Mouse (Mus musculus): ENCODE data around the gene Olfr1023. TPM values are rescaled to one million over a fixed set of nuclear protein-coding genes. Genes with fewer than 3 reads are reported as not detected.

Olfr1023 gene
- polyA plus RNA-seq, 1 experiment from 2014 or later: not detected

Other genes with a start within 250 kb of the Olfr1023 start
- not detected in 2 replicates for gene Olfr1002, start 234.9 kb upstream of the Olfr1023 start, polyA plus RNA-seq (2014; fragmentation: Nextera tagmentation; extraction: Ambion mirVana)
- gene Olfr154, start 221.2 kb upstream of the Olfr1023 start, polyA plus RNA-seq (2014; fragmentation: Nextera tagmentation; extraction: Ambion mirVana): not detected in 2 replicates
- gene Olfr1006, start 206.9 kb upstream of the Olfr1023 start, polyA plus RNA-seq (2014; fragmentation: Nextera tagmentation; extraction: Ambion mirVana): not detected in 2 replicates
- gene Olfr1008, start 196.2 kb upstream of the Olfr1023 start, polyA plus RNA-seq (2014; fragmentation: Nextera tagmentation; extraction: Ambion mirVana): not detected in 2 replicates
- gene Olfr1009, start 170.2 kb upstream of the Olfr1023 start, polyA plus RNA-seq (2014; fragmentation: Nextera tagmentation; extraction: Ambion mirVana): not detected in 2 replicates
- gene Olfr1012, start 122.9 kb upstream of the Olfr1023 start, polyA plus RNA-seq (2014; fragmentation: Nextera tagmentation; extraction: Ambion mirVana): not detected in 2 replicates
- not detected in 2 replicates for gene Olfr1013, start 118.5 kb upstream of the Olfr1023 start, polyA plus RNA-seq (2014; fragmentation: Nextera tagmentation; extraction: Ambion mirVana)
- gene Olfr1014, start 112.9 kb upstream of the Olfr1023 start, polyA plus RNA-seq (2014; fragmentation: Nextera tagmentation; extraction: Ambion mirVana): not detected in 2 replicates
- not detected in 2 replicates for gene Olfr1015, start 103.6 kb upstream of the Olfr1023 start, polyA plus RNA-seq (2014; fragmentation: Nextera tagmentation; extraction: Ambion mirVana)
- gene Olfr1016, start 83.1 kb upstream of the Olfr1023 start, polyA plus RNA-seq (2014; fragmentation: Nextera tagmentation; extraction: Ambion mirVana): not detected in 2 replicates
- not detected in 2 replicates for gene Olfr1018, start 67.2 kb upstream of the Olfr1023 start, polyA plus RNA-seq (2014; fragmentation: Nextera tagmentation; extraction: Ambion mirVana)
- gene Olfr1019, start 40.2 kb upstream of the Olfr1023 start, polyA plus RNA-seq (2014; fragmentation: Nextera tagmentation; extraction: Ambion mirVana): not detected in 2 replicates
- gene Olfr1020, start 38.6 kb upstream of the Olfr1023 start, polyA plus RNA-seq (2014; fragmentation: Nextera tagmentation; extraction: Ambion mirVana): not detected in 2 replicates
- gene Olfr1022, start 17.0 kb upstream of the Olfr1023 start, polyA plus RNA-seq (2014; fragmentation: Nextera tagmentation; extraction: Ambion mirVana): not detected in 2 replicates
- gene Olfr1024, start 19.4 kb downstream of the Olfr1023 start, polyA plus RNA-seq (2014; fragmentation: Nextera tagmentation; extraction: Ambion mirVana): not detected in 2 replicates
- gene Olfr1025-ps1, start 29.6 kb downstream of the Olfr1023 start, polyA plus RNA-seq (2014; fragmentation: Nextera tagmentation; extraction: Ambion mirVana): not detected in 2 replicates
- not detected in 2 replicates for gene Olfr1026, start 35.9 kb downstream of the Olfr1023 start, polyA plus RNA-seq (2014; fragmentation: Nextera tagmentation; extraction: Ambion mirVana)
- gene Olfr1028, start 64.8 kb downstream of the Olfr1023 start, polyA plus RNA-seq (2014; fragmentation: Nextera tagmentation; extraction: Ambion mirVana): not detected in 2 replicates
- gene Olfr1029, start 88.3 kb downstream of the Olfr1023 start, polyA plus RNA-seq (2014; fragmentation: Nextera tagmentation; extraction: Ambion mirVana): not detected in 2 replicates
- not detected in 2 replicates for gene Olfr1030, start 93.6 kb downstream of the Olfr1023 start, polyA plus RNA-seq (2014; fragmentation: Nextera tagmentation; extraction: Ambion mirVana)
- not detected in 2 replicates for gene Olfr1031, start 104.7 kb downstream of the Olfr1023 start, polyA plus RNA-seq (2014; fragmentation: Nextera tagmentation; extraction: Ambion mirVana)
- gene Olfr1032, start 119.9 kb downstream of the Olfr1023 start, polyA plus RNA-seq (2014; fragmentation: Nextera tagmentation; extraction: Ambion mirVana): not detected in 2 replicates
- not detected in 2 replicates for gene Olfr1033, start 135.0 kb downstream of the Olfr1023 start, polyA plus RNA-seq (2014; fragmentation: Nextera tagmentation; extraction: Ambion mirVana)
- gene Olfr1034, start 160.2 kb downstream of the Olfr1023 start, polyA plus RNA-seq (2014; fragmentation: Nextera tagmentation; extraction: Ambion mirVana): not detected in 2 replicates
- gene Olfr1036, start 188.4 kb downstream of the Olfr1023 start, polyA plus RNA-seq (2014; fragmentation: Nextera tagmentation; extraction: Ambion mirVana): not detected in 2 replicates
- gene Olfr1037, start 201.7 kb downstream of the Olfr1023 start, polyA plus RNA-seq (2014; fragmentation: Nextera tagmentation; extraction: Ambion mirVana): not detected in 2 replicates